Mouse (Mus musculus) forebrain, embryonic 12.5 days (tissue): ENCODE measurements at regions not wholly inside any gene's neighbourhood (a gene's known extent, or its start where the extent isn't known, plus 50 kb on each side); places are given as distances from the start of the nearest gene placed in this dataset.

Source experiments
- ATAC-seq: fragments of 200-750 bp; cut with Nextera tagmentation; 2 replicates; pipeline ENCODE4 v1.8.0; 2017; ENCODE audit warnings: moderate TSS enrichment; ENCODE audit not compliant: low FRiP score
- H3K27ac ChIP-seq: fragments of 300-500 bp; sonication (generic); 2 replicates; pipeline ENCODE4 v1.5.1; 2016; ENCODE audit warnings: mild to moderate bottlenecking
- H3K27me3 ChIP-seq: fragments of 300-500 bp; sonication (generic); 2 replicates; pipeline ENCODE4 v1.6.1; 2016; ENCODE audit warnings: mild to moderate bottlenecking
- H3K36me3 ChIP-seq: fragments of 300-500 bp; sonication (generic); replicated peaks from 2 replicates; pipeline ENCODE4 v1.6.1; 2016; ENCODE audit warnings: mild to moderate bottlenecking
- H3K4me1 ChIP-seq: fragments of 300-500 bp; sonication (generic); 2 replicates; pipeline ENCODE4 v1.6.1; 2016
- H3K4me2 ChIP-seq: fragments of 300-500 bp; sonication (generic); 2 replicates; pipeline ENCODE4 v1.6.1; 2016; ENCODE audit warnings: mild to moderate bottlenecking, moderate library complexity
- H3K4me3 ChIP-seq: fragments of 300-500 bp; sonication (generic); replicated peaks from 2 replicates; pipeline ENCODE4 v1.5.1; 2016; ENCODE audit warnings: mild to moderate bottlenecking
- H3K9ac ChIP-seq: fragments of 300-500 bp; sonication (generic); 2 replicates; pipeline ENCODE4 v1.6.1; 2016; ENCODE audit warnings: mild to moderate bottlenecking
- H3K9me3 ChIP-seq: fragments of 300-500 bp; sonication (generic); 2 replicates; pipeline ENCODE4 v1.6.1; 2016
- WGBS: fragments of 180-500 bp; shearing (Covaris S2); methylation state at CpG from one replicate; pipeline ENCODE4 v1.1.7; 2016; 5-methylcytosine and 5-hydroxymethylcytosine counted together

DNA sequence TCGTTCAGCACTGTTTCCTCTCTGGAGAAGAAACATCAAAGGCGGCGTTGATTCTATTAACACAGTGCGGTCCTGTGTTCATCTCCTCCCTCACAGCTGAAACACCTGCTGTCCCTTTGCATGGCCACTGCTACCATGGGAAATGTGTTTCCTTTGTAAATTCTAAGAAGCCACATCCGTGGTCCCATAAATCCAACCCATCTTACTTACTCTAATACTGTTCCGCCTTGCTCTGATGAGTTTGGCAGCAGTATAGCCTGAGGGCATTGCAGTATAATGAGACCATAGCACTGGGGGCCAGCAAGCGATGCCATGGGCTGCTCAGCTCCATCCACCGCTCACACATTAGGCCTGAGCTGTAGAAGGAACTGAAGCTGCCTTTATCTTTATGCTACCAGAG is 290.6 kb downstream of the Atp23 start:
- H3K27ac ChIP-seq: no peak overlapping the region
- ATAC-seq: no peak
- no peaks in the 10 kb centered on the region for H3K9me3 ChIP-seq
- no peak overlapping the region for H3K4me2 ChIP-seq
- H3K27me3 ChIP-seq: no peaks in the 10 kb centered on the region
- no peak overlapping the region for H3K4me3 ChIP-seq
- H3K9ac ChIP-seq: no peak overlapping the region
- WGBS: 91% methylated on average over 8 of the region's 8 CpGs
- H3K4me1 ChIP-seq: no peaks in the 10 kb centered on the region
- H3K36me3 ChIP-seq: no peaks in the 10 kb centered on the region

DNA sequence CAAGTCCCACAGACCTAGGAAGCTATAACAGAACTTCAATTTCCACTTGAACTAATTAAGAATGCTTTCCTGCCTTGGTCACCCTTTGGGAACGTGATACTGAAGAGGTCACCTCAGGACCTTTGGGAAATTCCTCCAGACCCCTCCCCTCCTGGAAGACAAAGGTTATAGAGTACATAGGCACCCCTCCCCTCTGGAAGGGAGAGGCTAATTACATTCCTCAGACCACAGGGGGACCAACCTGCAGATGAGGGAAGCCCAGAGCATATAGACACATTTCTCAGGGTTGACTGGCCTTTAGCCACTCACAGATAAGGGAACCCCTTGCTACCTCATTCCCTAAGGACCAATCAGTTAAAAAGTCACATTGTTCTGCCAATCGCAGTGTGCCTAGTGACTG is 301.5 kb downstream of the Atp23 start:
- H3K9ac ChIP-seq: no peak overlapping the region
- 74% methylated on average over 2 of the region's 2 CpGs for WGBS

DNA sequence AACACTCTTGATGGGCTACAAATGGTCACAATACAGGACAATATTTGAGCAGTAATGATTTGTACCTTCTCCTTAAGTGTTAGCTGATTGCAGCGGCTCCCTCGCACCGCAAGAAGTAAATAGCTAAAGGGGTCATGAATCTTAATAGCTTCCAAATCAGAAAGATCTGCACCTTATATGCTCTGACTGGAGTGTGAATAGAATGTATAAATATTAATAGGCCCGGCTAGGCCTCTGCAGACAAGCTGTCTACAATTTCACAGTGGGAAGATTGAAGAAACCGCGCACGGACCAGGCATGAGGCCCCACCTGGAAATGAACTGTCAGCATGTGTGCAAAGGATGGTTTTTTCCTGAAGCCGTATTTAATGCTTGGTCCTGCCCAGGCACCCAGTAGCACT is 333.0 kb downstream of the Atp23 start:
- Histone ChIP-seq H3K27me3 (no peaks in the 10 kb centered on the region), H3K4me2 (no peak overlapping the region), H3K36me3 (no peaks in the 10 kb centered on the region), H3K27ac (no peak overlapping the region), H3K4me3 (no peak overlapping the region), H3K9ac (no peak overlapping the region), H3K4me1 (0 out of 2 replicates have a peak, but pooled peaks cover 3% of the 10 kb centered on the region), H3K9me3 (no peaks in the 10 kb centered on the region)
- ATAC-seq: no peak
- WGBS: 75% methylated on average over 8 of the region's 8 CpGs

More for the DNA sequence above, 301.5 kb downstream of the Atp23 start:
- Histone ChIP-seq H3K4me2 (no peak overlapping the region), H3K4me3 (no peak overlapping the region), H3K27ac (no peak overlapping the region), H3K4me1 (no peaks in the 10 kb centered on the region), H3K36me3 (no peaks in the 10 kb centered on the region), H3K9me3 (no peaks in the 10 kb centered on the region), H3K27me3 (no peaks in the 10 kb centered on the region)
- ATAC-seq: no peak

DNA sequence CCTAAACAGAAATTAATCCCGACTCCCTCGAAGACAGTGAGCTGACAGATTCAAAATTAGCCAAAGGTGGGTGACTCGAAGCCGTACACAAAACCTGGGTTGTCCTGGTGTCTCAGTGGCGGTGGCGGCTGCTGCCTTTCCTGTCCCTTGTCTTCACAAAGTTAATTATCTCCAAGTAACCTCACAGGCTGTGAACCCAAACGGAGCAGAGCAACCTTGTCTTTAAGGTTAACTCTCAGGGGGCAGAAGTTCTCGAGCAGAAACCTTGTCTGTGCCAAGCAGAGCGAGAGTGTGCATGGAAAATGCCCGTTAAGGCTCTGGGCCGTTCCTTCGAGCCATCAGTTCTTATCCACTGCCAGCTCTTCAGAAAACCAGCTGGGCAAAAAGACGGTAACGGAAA is 335.8 kb downstream of the Atp23 start:
- no peak for ATAC-seq
- H3K9ac ChIP-seq: no peak overlapping the region

DNA sequence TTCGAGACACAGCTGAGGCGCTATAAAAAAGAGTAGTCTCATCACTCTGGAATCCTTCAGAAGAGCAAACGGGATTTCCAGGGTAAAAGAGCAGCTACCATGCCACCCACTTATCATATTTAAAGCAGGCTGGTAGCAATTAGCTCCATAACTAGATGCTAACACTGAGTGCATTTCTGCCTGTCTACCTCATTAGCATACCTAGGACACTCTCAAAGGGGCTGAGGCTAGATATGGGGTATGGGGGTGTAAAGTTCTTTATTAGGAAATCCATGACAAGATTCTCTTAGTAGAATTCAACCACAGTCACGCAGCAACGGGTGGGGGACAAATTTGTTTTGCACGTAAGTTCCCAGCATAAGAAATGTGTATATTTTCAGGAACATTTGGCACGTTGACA is 346.1 kb downstream of the Atp23 start:
- no peaks in the 10 kb centered on the region for H3K27me3 ChIP-seq
- 67% methylated on average over 7 of the region's 7 CpGs for WGBS
- no peaks in the 10 kb centered on the region for H3K4me1 ChIP-seq
- H3K27ac ChIP-seq: no peak overlapping the region
- peak; percentile 41; the same call in 1 of the 2 replicates for ATAC-seq
- no peaks in the 10 kb centered on the region for H3K36me3 ChIP-seq
- H3K9me3 ChIP-seq: no peaks in the 10 kb centered on the region
- H3K4me2 ChIP-seq: no peak overlapping the region
- no peak overlapping the region for H3K9ac ChIP-seq
- no peak overlapping the region for H3K4me3 ChIP-seq

More for the DNA sequence above, 335.8 kb downstream of the Atp23 start:
- WGBS: 86% methylated on average over 14 of the region's 14 CpGs
- no peaks in the 10 kb centered on the region for H3K9me3 ChIP-seq
- H3K4me3 ChIP-seq: no peak overlapping the region
- no peak overlapping the region for H3K4me2 ChIP-seq
- H3K27me3 ChIP-seq: no peaks in the 10 kb centered on the region
- no peak overlapping the region for H3K27ac ChIP-seq
- 0 out of 2 replicates have a peak, but pooled peaks cover 3% of the 10 kb centered on the region for H3K4me1 ChIP-seq
- H3K36me3 ChIP-seq: no peaks in the 10 kb centered on the region

DNA sequence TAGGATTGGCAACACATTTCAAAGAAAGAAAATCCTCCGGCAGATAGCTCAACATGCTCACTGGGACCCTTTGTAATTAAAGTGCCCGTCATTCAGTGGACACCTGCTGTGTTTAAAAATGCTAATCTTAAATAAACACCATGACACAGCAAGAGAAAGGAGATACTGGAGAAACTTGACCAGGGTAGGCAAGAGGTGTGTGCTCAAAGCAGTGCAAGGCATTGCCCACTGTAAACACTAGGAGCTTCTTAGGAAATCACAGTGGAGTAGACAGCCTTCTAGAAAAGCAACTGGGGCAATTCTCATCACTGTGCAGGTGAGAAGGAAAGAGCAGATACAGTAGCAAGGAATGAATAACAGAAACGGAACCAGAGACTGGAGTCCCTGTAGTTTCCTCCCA is 369.2 kb downstream of the Atp23 start:
- Histone ChIP-seq H3K9ac (no peak overlapping the region), H3K4me2 (no peak overlapping the region), H3K4me3 (no peak overlapping the region), H3K4me1 (0 out of 2 replicates have a peak, but pooled peaks cover 5% of the 10 kb centered on the region), H3K27me3 (peaks cover 7% of the 10 kb centered on the region; the same call in 1 of the 2 replicates), H3K27ac (no peak overlapping the region), H3K9me3 (no peaks in the 10 kb centered on the region), H3K36me3 (no peaks in the 10 kb centered on the region)
- 0 out of 2 replicates have a peak, but pooled peaks have one; percentile 27 for ATAC-seq
- WGBS: 43% methylated on average over 3 of the region's 3 CpGs

DNA sequence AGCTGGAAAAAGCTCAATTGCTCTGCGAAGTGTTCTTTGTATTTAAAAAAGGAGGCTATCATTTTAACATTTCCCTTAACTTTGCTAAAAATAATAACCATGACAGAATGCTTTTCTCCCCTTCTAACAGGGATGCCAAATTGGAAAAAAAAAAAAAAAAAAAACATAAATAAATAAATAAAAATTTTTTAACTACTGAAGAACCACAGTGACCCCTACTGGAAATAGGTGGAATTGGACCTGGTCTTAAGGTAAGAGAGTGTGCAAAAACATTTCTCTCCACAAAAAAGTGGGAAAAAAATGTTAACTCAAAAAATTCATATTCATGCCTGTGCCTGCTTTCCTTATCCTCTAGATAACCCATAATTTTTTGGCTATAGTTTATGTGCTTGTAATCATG is 369.8 kb downstream of the Atp23 start:
- H3K4me1 ChIP-seq: peaks cover 5% of the 10 kb centered on the region; the same call in 1 of the 2 replicates
- H3K4me2 ChIP-seq: no peak overlapping the region
- no peak for ATAC-seq
- no peaks in the 10 kb centered on the region for H3K9me3 ChIP-seq
- peaks cover 7% of the 10 kb centered on the region; the same call in 1 of the 2 replicates for H3K27me3 ChIP-seq
- no peak overlapping the region for H3K9ac ChIP-seq
- H3K4me3 ChIP-seq: no peak overlapping the region
- 83% methylated on average over 1 of the region's 1 CpGs for WGBS
- H3K36me3 ChIP-seq: no peaks in the 10 kb centered on the region
- H3K27ac ChIP-seq: no peak overlapping the region

DNA sequence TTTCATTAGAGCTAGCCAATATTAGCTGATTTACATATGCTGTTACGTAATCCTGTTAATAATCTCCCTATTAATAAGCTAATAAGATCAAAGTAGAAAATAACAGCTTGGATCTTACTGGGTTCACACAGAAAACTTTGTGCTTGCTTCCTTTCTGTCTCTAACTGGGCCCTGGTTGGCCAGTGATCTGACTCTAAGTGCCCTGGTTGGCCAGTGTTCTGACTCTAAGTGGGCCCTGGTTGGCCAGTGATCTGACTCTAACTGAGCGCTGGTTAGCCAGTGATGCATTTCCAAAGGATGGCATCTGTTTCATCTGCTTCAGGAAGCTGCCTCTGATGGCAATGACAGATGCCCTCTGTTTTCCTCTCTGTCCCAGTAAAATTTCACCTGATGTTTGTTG is 372.4 kb downstream of the Atp23 start:
- no peak for ATAC-seq
- no peak overlapping the region for H3K27ac ChIP-seq
- peaks cover 7% of the 10 kb centered on the region; the same call in 1 of the 2 replicates for H3K27me3 ChIP-seq
- no peak overlapping the region for H3K4me2 ChIP-seq
- H3K4me3 ChIP-seq: no peak overlapping the region
- H3K4me1 ChIP-seq: peaks cover 8% of the 10 kb centered on the region
- WGBS: 89% methylated on average over 2 of the region's 2 CpGs
- no peak overlapping the region for H3K9ac ChIP-seq
- no peaks in the 10 kb centered on the region for H3K9me3 ChIP-seq
- no peaks in the 10 kb centered on the region for H3K36me3 ChIP-seq

DNA sequence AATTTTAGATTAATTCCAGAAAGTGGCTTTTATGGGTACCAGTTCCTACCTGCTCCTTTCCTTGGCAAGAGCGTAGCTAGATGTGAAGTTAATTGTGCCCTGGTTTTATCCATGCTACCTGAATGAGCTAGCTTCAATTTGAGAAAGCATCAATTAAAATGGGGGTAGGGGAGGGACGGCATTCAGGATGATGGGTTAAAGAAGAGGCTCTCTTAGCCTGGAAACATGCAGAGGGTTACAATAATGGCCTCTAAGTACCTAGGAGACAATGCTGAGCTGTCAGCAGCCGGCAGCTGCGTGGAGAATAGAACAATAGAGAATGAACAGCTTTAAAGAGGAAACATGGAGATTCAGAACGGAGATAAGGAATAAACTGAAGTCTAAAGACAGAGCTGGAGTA is 375.0 kb downstream of the Atp23 start:
- Histone ChIP-seq H3K4me3 (no peak overlapping the region), H3K27ac (peak overlapping the region; percentile 1; the same call in 1 of the 2 replicates), H3K9me3 (no peaks in the 10 kb centered on the region), H3K9ac (no peak overlapping the region), H3K36me3 (no peaks in the 10 kb centered on the region), H3K4me2 (no peak overlapping the region), H3K27me3 (no peaks in the 10 kb centered on the region), H3K4me1 (peaks cover 20% of the 10 kb centered on the region)
- WGBS: 10% methylated on average over 5 of the region's 5 CpGs
- no peak for ATAC-seq

DNA sequence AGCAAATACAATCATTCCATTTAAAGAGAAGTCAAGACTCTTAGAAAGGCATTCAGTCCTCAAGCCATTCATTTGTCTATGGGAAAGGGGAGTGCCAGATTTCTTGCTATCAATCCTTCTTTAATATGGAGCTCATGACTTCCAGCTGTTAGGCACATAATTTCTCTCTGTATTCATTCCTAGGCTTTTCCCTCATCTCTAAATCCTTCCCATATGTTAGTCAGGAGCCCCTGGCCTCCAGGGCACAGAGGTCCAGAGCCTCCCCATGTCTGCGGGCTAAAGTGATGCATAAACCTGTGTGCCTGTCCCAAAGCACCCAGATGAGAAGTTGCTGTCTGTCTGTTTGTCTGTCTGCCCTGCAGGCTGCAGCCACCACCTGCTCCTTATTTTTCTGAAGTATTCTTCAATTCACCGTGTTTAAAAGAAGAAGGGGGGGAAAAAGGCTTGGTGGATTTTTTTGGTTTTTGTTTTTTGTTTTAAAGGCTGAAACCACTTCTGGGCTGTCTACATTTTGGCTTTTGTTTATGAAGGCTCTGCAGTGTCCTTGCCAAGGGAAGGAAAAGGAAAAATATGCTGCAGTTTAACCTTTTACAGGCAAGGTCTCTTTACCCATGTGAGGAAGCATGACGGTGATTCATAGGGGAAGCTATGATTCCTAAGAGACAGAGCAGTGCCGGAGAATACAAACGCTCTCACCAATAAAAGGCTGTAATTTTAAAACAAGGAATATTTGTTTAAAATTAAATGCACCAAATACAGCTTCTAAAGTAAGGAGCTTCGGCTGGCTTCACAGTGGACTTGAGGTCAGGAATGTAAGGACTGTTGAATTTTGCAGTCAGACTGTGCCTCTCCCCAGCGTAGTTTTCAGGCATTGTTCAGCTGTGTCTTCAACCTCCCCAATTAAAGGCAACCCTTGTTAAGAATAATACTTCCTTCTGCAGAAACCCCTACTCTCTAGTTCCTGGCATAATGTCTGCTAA is 379.0 kb downstream of the Atp23 start:
- no peak overlapping the region for H3K9ac ChIP-seq
- no peaks in the 10 kb centered on the region for H3K27me3 ChIP-seq
- no peak overlapping the region for H3K4me3 ChIP-seq
- H3K9me3 ChIP-seq: no peaks in the 10 kb centered on the region
- ATAC-seq: no peak
- H3K4me2 ChIP-seq: no peak overlapping the region
- WGBS: 43% methylated on average over 7 of the region's 7 CpGs
- H3K27ac ChIP-seq: no peak overlapping the region
- H3K4me1 ChIP-seq: peaks cover 26% of the 10 kb centered on the region
- H3K36me3 ChIP-seq: no peaks in the 10 kb centered on the region

DNA sequence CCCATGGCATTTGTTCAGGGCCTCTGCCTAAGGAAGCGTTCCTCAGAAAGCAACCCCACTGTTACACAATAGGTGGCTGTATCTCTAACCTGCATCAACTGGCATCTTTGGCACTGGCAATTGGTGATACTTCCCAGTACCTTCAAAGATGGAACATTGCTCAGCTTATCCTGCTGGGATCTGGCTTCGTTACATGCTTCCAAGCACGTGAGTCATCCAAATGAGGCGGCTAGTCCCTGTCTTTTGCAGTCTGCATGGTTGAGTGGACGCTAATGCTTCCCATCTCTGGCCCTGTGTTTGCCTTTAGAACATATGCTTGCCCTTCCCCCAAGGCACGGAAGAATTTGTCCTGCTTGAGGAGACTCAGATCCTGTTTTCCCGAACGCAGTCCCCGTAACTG is 380.2 kb downstream of the Atp23 start:
- Histone ChIP-seq H3K9me3 (no peaks in the 10 kb centered on the region), H3K4me1 (peaks cover 18% of the 10 kb centered on the region), H3K4me2 (no peak overlapping the region), H3K27me3 (no peaks in the 10 kb centered on the region), H3K4me3 (no peak overlapping the region), H3K27ac (no peak overlapping the region), H3K36me3 (no peaks in the 10 kb centered on the region), H3K9ac (no peak overlapping the region)
- ATAC-seq: no peak
- 48% methylated on average over 9 of the region's 9 CpGs for WGBS

DNA sequence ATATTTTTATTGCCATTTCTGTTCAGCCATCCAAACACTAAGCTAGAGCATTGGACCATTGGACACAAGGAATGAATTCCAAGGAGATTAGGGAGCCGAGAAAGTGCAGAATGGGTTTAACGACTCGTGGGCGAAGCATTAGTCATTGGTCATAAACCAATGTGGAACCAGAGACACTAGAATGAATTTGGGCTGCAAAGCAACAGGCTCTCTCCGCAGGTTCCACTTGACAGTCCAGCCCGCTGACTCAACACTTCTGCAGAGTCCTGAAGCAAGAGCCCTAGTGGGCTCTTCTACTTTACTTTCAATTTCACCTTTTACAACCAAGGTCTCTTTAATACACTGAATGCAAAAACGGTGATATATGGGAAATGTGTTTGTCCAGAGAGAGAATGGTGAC is 388.0 kb downstream of the Atp23 start:
- Histone ChIP-seq H3K4me3 (no peak overlapping the region), H3K9me3 (no peaks in the 10 kb centered on the region), H3K36me3 (no peaks in the 10 kb centered on the region), H3K27ac (no peak overlapping the region), H3K4me1 (no peaks in the 10 kb centered on the region), H3K27me3 (no peaks in the 10 kb centered on the region), H3K4me2 (no peak overlapping the region), H3K9ac (no peak overlapping the region)
- 79% methylated on average over 7 of the region's 7 CpGs for WGBS
- ATAC-seq: no peak

DNA sequence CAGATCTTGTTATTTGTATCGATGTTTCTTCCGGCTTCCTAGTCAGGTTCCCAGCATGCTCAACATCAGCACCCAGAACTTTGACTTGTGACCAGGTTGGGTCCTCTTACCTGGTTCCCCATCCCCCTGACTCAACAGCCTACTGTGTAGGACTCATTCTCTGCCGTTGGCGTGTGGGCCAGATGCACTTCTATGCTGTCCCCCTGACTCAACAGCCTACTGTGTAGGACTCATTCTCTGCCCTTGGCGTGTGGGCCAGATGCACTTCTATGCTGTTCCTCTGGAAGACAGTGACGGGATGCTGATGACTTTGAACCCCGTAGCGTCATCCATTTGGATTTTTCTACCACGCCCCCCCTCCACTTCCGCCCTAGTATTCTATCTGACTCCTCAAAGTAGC is 389.6 kb downstream of the Atp23 start:
- H3K27ac ChIP-seq: no peak overlapping the region
- no peak overlapping the region for H3K4me3 ChIP-seq
- no peaks in the 10 kb centered on the region for H3K4me1 ChIP-seq
- no peaks in the 10 kb centered on the region for H3K36me3 ChIP-seq
- H3K9me3 ChIP-seq: no peaks in the 10 kb centered on the region
- no peak for ATAC-seq
- no peak overlapping the region for H3K9ac ChIP-seq
- H3K4me2 ChIP-seq: no peak overlapping the region
- H3K27me3 ChIP-seq: no peaks in the 10 kb centered on the region
- 92% methylated on average over 10 of the region's 10 CpGs for WGBS
